Mouse (Mus musculus) ES-Bruce4 (cell line): ENCODE measurements around the gene Slco2a1. TPM values are rescaled to one million over a fixed set of nuclear protein-coding genes. Genes with fewer than 3 reads are reported as not detected.

ENCODE experiments used
- H3K27ac ChIP-seq: 2 replicates; pipeline ENCODE4 v1.5.1; 2012; ENCODE audit warnings: low read length, inconsistent platforms; ENCODE audit not compliant: insufficient read depth
- H3K27me3 ChIP-seq: 2 replicates; pipeline ENCODE4 v1.6.1; 2012; ENCODE audit warnings: mild to moderate bottlenecking, low read length, inconsistent platforms; ENCODE audit not compliant: control insufficient read depth, poor library complexity, insufficient read depth, severe bottlenecking
- H3K36me3 ChIP-seq: 2 replicates; pipeline ENCODE4 v1.6.1; 2012; ENCODE audit warnings: inconsistent platforms, mild to moderate bottlenecking, low read length, moderate library complexity; ENCODE audit not compliant: control insufficient read depth, poor library complexity, insufficient read depth, severe bottlenecking
- H3K4me1 ChIP-seq: one replicate; pipeline ENCODE4 v1.8.1; 2011; ENCODE audit warnings: low read length; ENCODE audit not compliant: control insufficient read depth, insufficient read depth
- H3K4me3 ChIP-seq: 2 replicates; pipeline ENCODE4 v1.5.1; 2011; ENCODE audit warnings: low read depth, mild to moderate bottlenecking, low read length
- H3K9ac ChIP-seq: 2 replicates; pipeline ENCODE4 v1.6.1; 2012; ENCODE audit warnings: low read depth, mild to moderate bottlenecking, inconsistent platforms; ENCODE audit not compliant: poor library complexity, severe bottlenecking
- H3K9me3 ChIP-seq: replicated peaks from 2 replicates; pipeline ENCODE4 v1.6.1; 2012; ENCODE audit warnings: mild to moderate bottlenecking, low read length, inconsistent platforms; ENCODE audit not compliant: control insufficient read depth, poor library complexity, insufficient read depth, severe bottlenecking
- CTCF ChIP-seq: IDR thresholded peaks from one replicate; pipeline ENCODE4 v1.8.1; 2011; ENCODE audit warnings: low read depth, low read length
- EP300 ChIP-seq: IDR thresholded peaks from 2 replicates; pipeline ENCODE4 v1.6.1; 2011; ENCODE audit warnings: low read depth, low read length; ENCODE audit not compliant: insufficient read depth
- POLR2A ChIP-seq: IDR thresholded peaks from one replicate; pipeline ENCODE4 v1.8.1; 2011; ENCODE audit warnings: low read length; ENCODE audit not compliant: insufficient read depth
- polyA plus RNA-seq: library from polyadenylated mRNA; stranded (reverse); fragments of >200 nt; gene quantifications from 2 replicates; pipeline ENCODE4 v1.2.4, GENCODE M21; 2011; ENCODE audit warnings: low read depth; ENCODE audit not compliant: missing spikeins, insufficient read depth, insufficient read length

Gene Slco2a1
- polyA plus RNA-seq, 1 experiment, result 3.1 TPM

- Histone ChIP-seq H3K27ac (no peak overlapping the region), H3K4me1 (no peaks in the 10 kb centered on the region)
Measured at GRCm38 (mm10) chr9:102972393-102973050, 16.0 kb upstream of the Slco2a1 start.

GRCm38 (mm10) chr9:102975887-102976286, 12.6 kb upstream of the Slco2a1 start:
- H3K4me1 ChIP-seq, result peaks cover 2% of the 10 kb centered on the region

More at GRCm38 (mm10) chr9:102972393-102973050, 16.0 kb upstream of the Slco2a1 start:
- H3K36me3 ChIP-seq, result no peaks in the 10 kb centered on the region
- H3K4me3 ChIP-seq, result no peak overlapping the region
- H3K9ac ChIP-seq, result no peak overlapping the region
- H3K9me3 ChIP-seq, result no peaks in the 10 kb centered on the region
- TF ChIP-seq CTCF, result no peak
- TF ChIP-seq EP300, result no peak
- TF ChIP-seq POLR2A, result no peak
- H3K27me3 ChIP-seq, result no peaks in the 10 kb centered on the region

DNA sequence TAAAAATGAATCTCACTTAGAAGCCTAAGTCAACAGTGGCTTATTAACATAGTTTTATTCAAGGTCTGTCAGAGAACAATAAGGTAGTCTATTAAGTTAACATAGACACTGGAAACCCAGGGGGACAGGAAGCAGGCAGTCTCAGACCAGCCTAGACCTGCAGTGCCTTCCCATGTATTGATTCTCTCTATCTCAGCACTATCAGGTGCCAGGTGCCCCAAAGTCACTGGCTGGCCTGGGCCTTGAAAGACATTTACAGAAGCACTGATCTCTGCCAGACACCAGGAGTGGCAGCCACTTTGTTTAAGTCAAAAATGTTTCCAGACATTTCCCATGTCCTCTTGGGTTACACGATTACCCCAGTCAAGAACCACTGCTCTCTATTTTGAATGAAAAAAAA, 11.4 kb upstream of the Slco2a1 start:
- H3K27ac ChIP-seq, result no peak overlapping the region
- no peaks in the 10 kb centered on the region for H3K36me3 ChIP-seq
- no peaks in the 10 kb centered on the region for H3K27me3 ChIP-seq
- H3K9me3 ChIP-seq, result no peaks in the 10 kb centered on the region
- no peak overlapping the region for H3K4me3 ChIP-seq
- H3K9ac ChIP-seq, result no peak overlapping the region
- TF ChIP-seq CTCF, result no peak
- peaks cover 2% of the 10 kb centered on the region for H3K4me1 ChIP-seq

More at GRCm38 (mm10) chr9:102975887-102976286, 12.6 kb upstream of the Slco2a1 start:
- H3K9me3 ChIP-seq, result no peaks in the 10 kb centered on the region
- no peak overlapping the region for H3K27ac ChIP-seq
- no peak overlapping the region for H3K4me3 ChIP-seq
- H3K27me3 ChIP-seq, result no peaks in the 10 kb centered on the region
- no peak overlapping the region for H3K9ac ChIP-seq
- no peak for TF ChIP-seq EP300
- no peak for TF ChIP-seq CTCF
- TF ChIP-seq POLR2A, result no peak
- H3K36me3 ChIP-seq, result no peaks in the 10 kb centered on the region

GRCm38 (mm10) chr9:102977791-102978492, 10.6 kb upstream of the Slco2a1 start:
- Histone ChIP-seq H3K4me3 (no peak overlapping the region), H3K4me1 (peaks cover 2% of the 10 kb centered on the region), H3K27me3 (no peaks in the 10 kb centered on the region), H3K36me3 (no peaks in the 10 kb centered on the region), H3K9me3 (no peaks in the 10 kb centered on the region), H3K9ac (no peak overlapping the region), H3K27ac (no peak overlapping the region)
- TF ChIP-seq EP300 (no peak), CTCF (no peak), POLR2A (no peak)

GRCm38 (mm10) chr9:102979011-102979700, 9.4 kb upstream of the Slco2a1 start:
- Histone ChIP-seq H3K9ac (no peak overlapping the region), H3K9me3 (no peaks in the 10 kb centered on the region), H3K4me1 (peaks cover 2% of the 10 kb centered on the region), H3K27ac (no peak overlapping the region), H3K27me3 (no peaks in the 10 kb centered on the region), H3K4me3 (no peak overlapping the region), H3K36me3 (no peaks in the 10 kb centered on the region)
- TF ChIP-seq POLR2A (no peak), CTCF (no peak), EP300 (no peak)

- Histone ChIP-seq H3K4me1 (peaks cover 2% of the 10 kb centered on the region), H3K9ac (no peak overlapping the region), H3K4me3 (no peak overlapping the region), H3K9me3 (no peaks in the 10 kb centered on the region), H3K36me3 (no peaks in the 10 kb centered on the region), H3K27me3 (no peaks in the 10 kb centered on the region), H3K27ac (no peak overlapping the region)
- no peak for TF ChIP-seq CTCF
- TF ChIP-seq EP300, result no peak
- no peak for TF ChIP-seq POLR2A
Measured at GRCm38 (mm10) chr9:102979956-102980355, 8.6 kb upstream of the Slco2a1 start.
